In genomic region chr10:38908277-38908676, GRCm38 (mm10) we compare ENCODE assay signal across 7 mouse cellular contexts. TPM values are rescaled to one million over a fixed set of nuclear protein-coding genes. Genes with fewer than 3 reads are reported as not detected.
DNase-seq lines count a peak whose midpoint lies in the region; TF ChIP-seq lines count a peak whose summit lies in the region.

No protein-coding gene starts in this region.

- no peaks in the 10 kb centered on the region for H3K79me2 ChIP-seq in heart, adult 2 months (replicated peaks; ENCODE audit: control insufficient read depth, insufficient read depth, low read length)

- no peaks in the 10 kb centered on the region; the same call in 1 of the 2 replicates for H3K4me1 ChIP-seq in heart, adult 2 months (ENCODE audit: control insufficient read depth, insufficient read depth, low read length)

- TF ChIP-seq CTCF in heart, adult 2 months (IDR thresholded peaks at IDR 0.05) = no peak

- H3K4me3 ChIP-seq in heart, adult 2 months = no peak overlapping the region

- 19% methylated on average over 9 of the region's 9 CpGs for WGBS in heart, adult 2 months

- peak overlapping the region; percentile 51 for H3K27ac ChIP-seq in heart, adult 2 months

- H3K9ac ChIP-seq in heart, adult 2 months (ENCODE audit: low read depth, low read length) = no peak overlapping the region

- TF ChIP-seq POLR2A in heart, adult 2 months (IDR thresholded peaks at IDR 0.05; ENCODE audit: insufficient read depth, low read depth, low read length) = no peak

- intact Hi-C loops in heart, adult 2 months (cut with DNase I) = no loop called here
- intact Hi-C loops in left cerebral cortex, postnatal 36 days (cut with DNase I) = no loop called here

- TF ChIP-seq EP300 in heart, adult 2 months (IDR thresholded peaks at IDR 0.05; ENCODE audit: insufficient read depth, low read depth, low read length) = peak; percentile 58; the same call in 1 of the 2 replicates

- peak; percentile 7 to 39 for DNase-seq in adrenal gland, postnatal 36 days
- peak; percentile 9 for DNase-seq in cerebellum, adult 9-11 months
- peak; percentile 80 to 85 for DNase-seq in heart, adult 2 months
- peak; percentile 28 for DNase-seq in kidney, adult 9 months
- DNase-seq in left cerebral cortex, postnatal 36 days (ENCODE audit: low spot score in 2 of 2) = peak; percentile 78 to 86
- DNase-seq in ovary, adult 18-20 months (ENCODE audit: low spot score) = peak; percentile 66
- DNase-seq in thymus, adult 18-20 months = no peak

- no peaks in the 10 kb centered on the region for H3K27me3 ChIP-seq in heart, adult 2 months (ENCODE audit: control insufficient read depth, insufficient read depth, low read length)

- H3K36me3 ChIP-seq in heart, adult 2 months (ENCODE audit: control insufficient read depth, insufficient read depth, low read length) = no peaks in the 10 kb centered on the region

RNA-seq across cellular contexts. Expression of gene Lama4, which starts 57.0 kb away (rescaled TPM):
- 10 to 100 TPM; 56.7 to 86.6 TPM for total RNA-seq in adrenal gland, postnatal 36 days (2021)
- total RNA-seq in heart, adult 2 months (2021) = 10 to 100 TPM; 51.8 to 55.4 TPM
- 40.7 and 52.7 TPM in 2 replicates for polyA plus RNA-seq in heart, adult 2 months (2012; rRNA removed)
- total RNA-seq in left cerebral cortex, postnatal 36 days (2021) = 10 to 100 TPM; 10.1 to 13.0 TPM

Comparison
In these comparisons a context has a peak if more than half of its experiments do, and no peak if none do; other contexts are left out.
1. DNase-seq: peak in adrenal gland, postnatal 36 days (2 of 2), cerebellum, adult 9-11 months (single experiment), heart, adult 2 months (2 of 2), kidney, adult 9 months (single experiment), left cerebral cortex, postnatal 36 days (2 of 2) and ovary, adult 18-20 months (single experiment); none in thymus, adult 18-20 months (0 of 2).